Mouse (Mus musculus): ENCODE measurements at regions not wholly inside any gene's neighbourhood (a gene's known extent, or its start where the extent isn't known, plus 50 kb on each side); places are given as distances from the start of the nearest gene placed in this dataset.

- DNase-seq (ENCODE audit: low read depth) = no peak
Measured at GRCm38 (mm10) chr6:145310601-145311000, 60.6 kb upstream of the Kras start.

- no peak for DNase-seq (ENCODE audit: low read depth)
Measured at GRCm38 (mm10) chr6:145309025-145309424, 59.0 kb upstream of the Kras start.

DNA sequence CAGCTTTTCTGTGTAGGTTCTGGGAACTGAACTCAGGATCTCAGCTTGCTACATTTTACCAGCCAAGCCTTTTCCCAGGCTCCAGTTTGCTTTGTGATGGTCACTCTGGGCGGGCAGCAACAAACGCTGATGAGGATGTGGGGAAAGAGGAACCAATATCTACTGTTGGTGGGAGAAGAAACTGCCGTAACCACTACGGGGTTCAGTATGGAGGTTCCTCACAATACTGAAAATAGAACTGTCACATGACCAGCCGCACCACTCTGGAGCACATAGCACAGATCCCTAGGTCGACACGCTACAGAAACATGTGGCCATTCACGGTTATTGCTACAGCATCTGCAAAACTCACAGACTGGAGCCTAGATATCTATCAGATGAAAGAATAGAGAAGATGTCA lies 57.2 kb upstream of the Kras start:
- DNase-seq (ENCODE audit: low read depth) = peak; percentile 22

DNA sequence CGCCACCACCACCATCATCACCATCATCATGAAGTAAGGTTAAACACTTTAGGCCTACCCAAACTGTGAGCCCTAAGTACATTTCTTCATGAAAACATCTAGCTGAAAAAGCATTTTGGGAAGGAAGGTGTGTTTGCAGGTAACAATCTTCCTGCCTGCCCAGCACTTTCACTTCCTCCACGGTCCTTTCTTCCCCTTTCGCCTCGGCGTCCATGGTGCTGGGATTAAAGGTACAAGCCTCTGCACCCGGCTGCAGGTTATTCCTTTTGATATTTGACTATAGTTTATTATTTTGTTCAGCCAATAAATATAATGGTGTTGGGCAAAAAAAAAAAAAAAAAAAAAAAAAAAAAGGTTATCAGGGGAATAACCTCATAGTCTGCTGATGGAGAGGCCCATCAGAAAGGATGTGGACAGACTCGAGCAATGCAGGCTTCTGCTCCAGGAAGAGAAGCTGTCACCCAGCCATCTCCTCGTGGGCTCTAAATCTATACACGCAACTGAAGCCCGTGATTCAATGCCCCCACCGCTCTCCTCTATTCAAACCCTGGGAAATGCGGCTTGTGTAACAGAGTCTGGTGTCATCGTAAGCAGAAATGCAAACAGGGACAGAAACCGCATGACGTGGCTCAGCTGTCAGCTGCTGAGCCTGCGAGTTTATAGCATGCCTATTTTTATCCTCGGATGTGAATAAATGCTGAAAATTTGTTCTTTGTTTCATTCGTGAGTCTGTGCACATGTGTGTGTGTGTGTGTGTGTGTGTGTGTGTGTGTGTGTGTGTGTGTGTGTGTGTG lies 56.5 kb upstream of the Kras start:
- DNase-seq (ENCODE audit: low read depth) = peak; percentile 81

DNA sequence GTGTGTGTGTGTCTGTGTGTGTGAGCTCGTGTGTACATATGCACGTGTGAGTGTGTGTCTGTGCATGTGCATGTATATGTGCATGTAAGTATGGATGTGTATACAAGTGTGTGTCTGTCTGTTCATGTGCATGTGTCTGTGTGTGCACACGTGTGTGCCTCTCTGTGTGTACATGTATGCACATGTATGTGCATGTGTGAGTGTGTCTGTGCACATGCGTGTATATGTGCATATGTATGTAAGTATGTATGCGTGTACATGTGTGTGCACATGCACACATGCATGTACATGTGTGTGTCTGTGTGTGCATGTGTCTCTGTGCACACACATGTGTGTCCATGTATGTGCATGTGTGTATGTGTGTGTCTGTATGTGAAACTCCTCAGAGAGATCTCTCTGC lies 55.6 kb upstream of the Kras start:
- peak; percentile 18 for DNase-seq (ENCODE audit: low read depth)

- DNase-seq (ENCODE audit: low read depth) = peak; percentile 90
Measured at GRCm38 (mm10) chr6:145303641-145304070, 53.6 kb upstream of the Kras start.

- peak; percentile 14 for DNase-seq (ENCODE audit: low read depth)
Measured at GRCm38 (mm10) chr6:145302907-145303640, 53.0 kb upstream of the Kras start.

DNA sequence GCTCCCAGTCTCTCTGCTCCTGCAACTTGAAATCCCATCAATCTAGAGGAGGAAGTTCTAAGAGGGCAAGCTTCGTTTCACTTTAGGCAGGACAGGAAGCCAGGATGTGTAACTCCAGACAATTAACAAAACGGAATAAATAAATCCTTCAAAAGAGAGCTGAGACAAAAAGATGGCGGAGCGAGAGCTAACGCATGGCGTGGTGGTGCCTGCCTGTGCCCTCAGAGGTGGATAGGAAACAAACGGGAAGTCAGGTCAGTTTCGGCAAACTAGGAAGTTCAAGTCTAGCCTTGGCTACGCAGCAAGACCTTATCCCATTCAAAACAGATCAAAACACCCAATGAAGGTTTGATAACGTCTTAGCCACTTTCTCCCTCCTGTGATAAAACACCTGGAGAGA lies 52.1 kb upstream of the Kras start:
- DNase-seq (ENCODE audit: low read depth) = no peak

DNA sequence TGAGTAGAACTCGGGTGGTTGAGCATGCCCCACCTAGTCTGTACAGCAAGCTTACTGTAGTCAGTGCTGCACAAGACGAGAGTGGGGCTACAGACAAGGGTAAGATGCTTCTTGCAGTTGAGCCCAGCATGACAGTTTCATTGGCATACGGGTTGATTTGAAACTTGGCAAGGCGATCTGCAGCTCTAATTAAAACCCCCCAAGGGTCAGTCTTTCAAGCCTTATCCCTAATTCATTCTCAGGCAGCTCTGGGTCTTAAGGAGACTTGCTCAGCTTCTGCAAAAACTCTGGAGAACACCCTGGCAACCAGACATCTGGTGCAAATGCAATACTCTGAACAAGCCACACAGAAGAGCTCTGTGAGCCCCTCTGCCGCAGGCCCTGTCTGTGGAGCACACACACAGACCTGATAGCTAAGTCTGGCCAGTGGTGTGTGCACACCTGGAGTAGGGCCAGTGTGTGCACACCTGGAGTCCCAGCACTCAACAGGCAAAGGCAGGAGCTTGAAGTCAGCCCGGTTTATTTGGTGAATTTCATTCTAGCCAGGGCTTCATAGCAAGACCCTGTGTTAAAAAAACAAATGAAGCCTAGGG lies 50.3 kb upstream of the Kras start:
- DNase-seq (ENCODE audit: low read depth) = no peak
